Mouse (Mus musculus): ENCODE measurements around the gene St3gal3.

Gene St3gal3

GRCm38 (mm10) chr4:117895339-117895738 is 239.4 kb downstream of the St3gal3 start:
- in situ Hi-C loops (cut with MboI), result no loop called here

GRCm38 (mm10) chr4:117894601-117895000 is 240.1 kb downstream of the St3gal3 start:
- in situ Hi-C loops (cut with MboI), result no loop called here

- in situ Hi-C loops (cut with MboI), result no loop called here
Measured at GRCm38 (mm10) chr4:117893376-117893775, 241.3 kb downstream of the St3gal3 start.

- in situ Hi-C loops (cut with MboI), result no loop called here
Measured at GRCm38 (mm10) chr4:117891738-117892161, 243.0 kb downstream of the St3gal3 start, which contains the start of gene Dph2. TSS of gene Dph2 (minus strand) at chr4:117892032.

GRCm38 (mm10) chr4:117890750-117891149 is 244.0 kb downstream of the St3gal3 start:
- in situ Hi-C loops (cut with MboI), result no loop called here

- in situ Hi-C loops (cut with MboI), result no loop called here
Measured at GRCm38 (mm10) chr4:117890031-117890430, 244.7 kb downstream of the St3gal3 start.

GRCm38 (mm10) chr4:117889471-117889870 is 245.2 kb downstream of the St3gal3 start:
- in situ Hi-C loops (cut with MboI), result no loop called here

- in situ Hi-C loops (cut with MboI), result no loop called here
Measured at GRCm38 (mm10) chr4:117887920-117888319, 246.8 kb downstream of the St3gal3 start.

- in situ Hi-C loops (cut with MboI), result no loop called here
Measured at GRCm38 (mm10) chr4:117887133-117887532, 247.6 kb downstream of the St3gal3 start, which contains the start of gene Atp6v0b. TSS of gene Atp6v0b (minus strand) at chr4:117887333.

- in situ Hi-C loops (cut with MboI), result no loop called here
Measured at GRCm38 (mm10) chr4:117886644-117887043, 248.1 kb downstream of the St3gal3 start.

GRCm38 (mm10) chr4:117885994-117886393 is 248.7 kb downstream of the St3gal3 start:
- in situ Hi-C loops (cut with MboI), result no loop called here

GRCm38 (mm10) chr4:117885093-117885492 is 249.6 kb downstream of the St3gal3 start:
- in situ Hi-C loops (cut with MboI), result no loop called here

GRCm38 (mm10) chr4:117884146-117884545 is 250.6 kb downstream of the St3gal3 start:
- in situ Hi-C loops (cut with MboI), result no loop called here

GRCm38 (mm10) chr4:117882701-117883691 is 251.7 kb downstream of the St3gal3 start, which contains the start of gene B4galt2:
TSS of gene B4galt2 (minus strand) at chr4:117883487.
- in situ Hi-C loops (cut with MboI), result no loop called here
